Mouse (Mus musculus) stomach, postnatal 0 days (tissue): ENCODE data around the gene Prrt3. TPM values are rescaled to one million over a fixed set of nuclear protein-coding genes. Genes with fewer than 3 reads are reported as not detected.

Source experiments
- ATAC-seq: fragments of 200-750 bp; cut with Nextera tagmentation; 2 replicates; pipeline ENCODE4 v1.8.0; 2017; ENCODE audit not compliant: low FRiP score, low TSS enrichment
- DNase-seq: peaks from one replicate; pipeline ENCODE4 v3.0.0-alpha.2; 2016; ENCODE audit warnings: low spot score
- H3K27ac ChIP-seq: fragments of 300-500 bp; sonication (generic); replicated peaks from 2 replicates; pipeline ENCODE4 v1.5.1; 2014; ENCODE audit warnings: mild to moderate bottlenecking, control low read depth
- H3K27me3 ChIP-seq: fragments of 300-500 bp; sonication (generic); 2 replicates; pipeline ENCODE4 v1.6.1; 2014; ENCODE audit warnings: low read length; ENCODE audit not compliant: control insufficient read depth, insufficient read depth
- H3K36me3 ChIP-seq: fragments of 300-500 bp; sonication (generic); 2 replicates; pipeline ENCODE4 v1.6.1; 2014; ENCODE audit warnings: low read length, mixed read lengths; ENCODE audit not compliant: control insufficient read depth, insufficient read depth
- H3K4me1 ChIP-seq: fragments of 300-500 bp; sonication (generic); replicated peaks from 2 replicates; pipeline ENCODE4 v1.6.1; 2014; ENCODE audit warnings: antibody characterized with exemption; ENCODE audit not compliant: control insufficient read depth, insufficient read depth
- H3K4me2 ChIP-seq: fragments of 300-500 bp; sonication (generic); replicated peaks from 2 replicates; pipeline ENCODE4 v1.6.1; 2014; ENCODE audit warnings: low read depth, mild to moderate bottlenecking, control low read depth, moderate library complexity
- H3K4me3 ChIP-seq: fragments of 300-500 bp; sonication (generic); 2 replicates; pipeline ENCODE4 v1.5.1; 2014; ENCODE audit warnings: low read depth, low read length, control low read depth
- H3K9ac ChIP-seq: fragments of 300-500 bp; sonication (generic); 2 replicates; pipeline ENCODE4 v1.6.1; 2014; ENCODE audit warnings: mild to moderate bottlenecking, low read length, control low read depth, mixed read lengths
- H3K9me3 ChIP-seq: fragments of 300-500 bp; sonication (generic); 2 replicates; pipeline ENCODE4 v1.6.1; 2016; ENCODE audit warnings: low read length; ENCODE audit not compliant: control insufficient read depth
- CTCF ChIP-seq: IDR thresholded peaks from 2 replicates; pipeline ENCODE4 v1.5.1; 2016; ENCODE audit warnings: antibody characterized with exemption, low read depth, mild to moderate bottlenecking, moderate library complexity
- EP300 ChIP-seq: optimal IDR thresholded peaks from 2 replicates; pipeline ENCODE3; 2016; ENCODE audit warnings: antibody characterized with exemption
- WGBS: fragments of 180-500 bp; shearing (Covaris S2); extraction: QIAGEN DNeasy Blood & Tissue Kit; methylation state at CpG from one replicate; pipeline ENCODE4 v1.1.7; 2014; 5-methylcytosine and 5-hydroxymethylcytosine counted together
- polyA plus RNA-seq: library from polyadenylated mRNA; unstranded; fragments of >200 nt; fragmentation: Nextera tagmentation; extraction: Ambion mirVana; gene quantifications from 2 replicates; pipeline ENCODE4 v1.2.1, GENCODE M21; 2015

The Prrt3 gene
- polyA plus RNA-seq, 1 experiment from 2014 or later: 0.42 TPM

DNA sequence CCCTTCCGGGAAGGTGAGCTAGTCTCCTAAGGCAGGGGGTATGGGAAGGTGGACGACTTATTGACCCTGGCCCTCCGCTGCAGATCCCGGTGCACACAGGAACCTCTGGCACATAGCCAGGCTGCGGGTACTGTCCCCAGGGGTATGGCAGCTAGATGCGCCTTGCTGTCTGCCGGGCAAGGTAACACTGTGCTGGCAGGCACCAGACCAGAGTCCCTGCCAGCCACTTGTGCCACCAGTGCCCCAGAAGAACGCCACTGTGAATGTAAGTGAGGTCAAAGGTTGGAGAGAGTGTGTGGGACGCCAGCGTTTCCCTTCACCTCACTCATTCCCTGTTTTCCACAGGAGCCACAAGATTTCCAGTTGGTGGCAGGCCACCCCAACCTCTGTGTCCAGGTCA, 22.8 kb downstream of the Prrt3 start:
- H3K27me3 ChIP-seq: no peaks in the 10 kb centered on the region
- 82% methylated on average over 10 of the region's 10 CpGs for WGBS
- ATAC-seq: no peak
- no peak overlapping the region for H3K4me3 ChIP-seq
- no peaks in the 10 kb centered on the region for H3K36me3 ChIP-seq
- no peak for DNase-seq
- H3K4me2 ChIP-seq: no peak overlapping the region
- H3K4me1 ChIP-seq: 0 out of 2 replicates have a peak, but pooled peaks cover 2% of the 10 kb centered on the region
- no peak overlapping the region for H3K9ac ChIP-seq
- TF ChIP-seq CTCF (no peak), EP300 (no peak)
- H3K9me3 ChIP-seq: no peaks in the 10 kb centered on the region
- H3K27ac ChIP-seq: no peak overlapping the region; the same call in 1 of the 2 replicates

DNA sequence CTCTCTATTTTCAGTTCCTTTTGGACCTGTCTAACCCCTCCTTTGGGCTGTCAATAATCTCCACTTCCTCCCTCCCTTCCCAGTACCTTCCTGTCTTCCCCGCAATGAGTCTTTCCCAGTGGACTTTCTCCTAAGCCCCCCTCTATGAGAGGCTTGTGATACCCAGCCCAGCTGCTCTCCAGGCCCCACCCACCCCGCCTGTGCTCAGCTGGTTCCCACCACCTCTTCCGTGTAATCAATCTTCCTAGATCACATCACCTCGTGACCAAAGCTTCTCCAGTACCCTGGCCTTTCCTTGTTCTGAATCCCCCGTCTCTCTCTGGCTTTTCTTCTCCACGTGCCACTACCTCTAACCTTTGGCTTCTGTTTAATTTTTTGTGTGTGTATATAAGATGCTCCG, 24.4 kb downstream of the Prrt3 start:
- no peak overlapping the region for H3K4me3 ChIP-seq
- H3K27me3 ChIP-seq: no peaks in the 10 kb centered on the region
- H3K9me3 ChIP-seq: no peaks in the 10 kb centered on the region
- H3K27ac ChIP-seq: no peak overlapping the region
- ATAC-seq (no peak), DNase-seq (no peak)
- no peak overlapping the region for H3K9ac ChIP-seq
- 17% methylated on average over 7 of the region's 7 CpGs for WGBS
- TF ChIP-seq EP300 (no peak), CTCF (no peak)
- peaks cover 3% of the 10 kb centered on the region for H3K4me1 ChIP-seq
- H3K36me3 ChIP-seq: no peaks in the 10 kb centered on the region
- no peak overlapping the region for H3K4me2 ChIP-seq

DNA sequence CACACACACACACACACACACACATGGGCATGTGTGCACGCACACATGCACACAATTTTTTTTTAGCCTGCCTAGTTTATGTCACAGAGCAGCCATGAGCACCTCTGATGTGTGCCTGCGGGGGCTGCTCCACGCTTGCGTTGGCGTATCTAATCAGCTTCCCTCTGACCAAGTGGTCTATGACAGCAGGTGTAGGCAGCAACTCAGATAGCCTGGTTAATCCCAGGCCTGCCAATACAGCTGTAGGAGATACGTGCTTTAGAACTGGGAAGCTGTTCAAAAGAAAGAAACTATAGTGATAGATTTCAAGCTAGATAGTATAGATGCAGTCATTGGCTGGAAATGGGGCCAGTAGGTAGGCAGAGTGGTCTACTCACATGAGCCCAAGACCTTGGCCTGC, 28.0 kb downstream of the Prrt3 start:
- H3K4me1 ChIP-seq: peaks cover 8% of the 10 kb centered on the region
- no peaks in the 10 kb centered on the region for H3K9me3 ChIP-seq
- H3K9ac ChIP-seq: no peak overlapping the region
- H3K4me2 ChIP-seq: no peak overlapping the region
- TF ChIP-seq CTCF: no peak
- no peak for TF ChIP-seq EP300
- H3K36me3 ChIP-seq: no peaks in the 10 kb centered on the region
- H3K27me3 ChIP-seq: no peaks in the 10 kb centered on the region
- whole genome bisulfite sequencing: 86% methylated on average over 6 of the region's 6 CpGs
- ATAC-seq (no peak), DNase-seq (no peak)
- H3K4me3 ChIP-seq: no peak overlapping the region
- no peak overlapping the region for H3K27ac ChIP-seq

GRCm38 (mm10) chr6:113473246-113473645, 28.5 kb downstream of the Prrt3 start:
- TF ChIP-seq EP300 (no peak), CTCF (no peak)
- Histone ChIP-seq H3K36me3 (no peaks in the 10 kb centered on the region), H3K27ac (no peak overlapping the region), H3K9me3 (no peaks in the 10 kb centered on the region), H3K4me2 (no peak overlapping the region), H3K4me3 (no peak overlapping the region), H3K27me3 (no peaks in the 10 kb centered on the region), H3K9ac (no peak overlapping the region), H3K4me1 (peaks cover 8% of the 10 kb centered on the region)
- no peak for ATAC-seq
- DNase-seq: no peak
- WGBS: 43% methylated on average over 2 of the region's 2 CpGs

- TF ChIP-seq CTCF (peak; percentile 58), EP300 (no peak)
- H3K36me3 ChIP-seq: no peaks in the 10 kb centered on the region
- peak overlapping the region; percentile 94 for H3K27ac ChIP-seq
- WGBS: 43% methylated on average over 10 of the region's 10 CpGs
- peak overlapping the region; percentile 44 for H3K4me3 ChIP-seq
- H3K4me1 ChIP-seq: peaks cover 8% of the 10 kb centered on the region
- peak overlapping the region; percentile 73 for H3K9ac ChIP-seq
- peak; percentile 50 for ATAC-seq
- H3K27me3 ChIP-seq: no peaks in the 10 kb centered on the region
- DNase-seq: peak; percentile 69
- H3K9me3 ChIP-seq: no peaks in the 10 kb centered on the region
- peak overlapping the region; percentile 74 for H3K4me2 ChIP-seq
Observed at GRCm38 (mm10) chr6:113472061-113472460, 29.7 kb downstream of the Prrt3 start.

DNA sequence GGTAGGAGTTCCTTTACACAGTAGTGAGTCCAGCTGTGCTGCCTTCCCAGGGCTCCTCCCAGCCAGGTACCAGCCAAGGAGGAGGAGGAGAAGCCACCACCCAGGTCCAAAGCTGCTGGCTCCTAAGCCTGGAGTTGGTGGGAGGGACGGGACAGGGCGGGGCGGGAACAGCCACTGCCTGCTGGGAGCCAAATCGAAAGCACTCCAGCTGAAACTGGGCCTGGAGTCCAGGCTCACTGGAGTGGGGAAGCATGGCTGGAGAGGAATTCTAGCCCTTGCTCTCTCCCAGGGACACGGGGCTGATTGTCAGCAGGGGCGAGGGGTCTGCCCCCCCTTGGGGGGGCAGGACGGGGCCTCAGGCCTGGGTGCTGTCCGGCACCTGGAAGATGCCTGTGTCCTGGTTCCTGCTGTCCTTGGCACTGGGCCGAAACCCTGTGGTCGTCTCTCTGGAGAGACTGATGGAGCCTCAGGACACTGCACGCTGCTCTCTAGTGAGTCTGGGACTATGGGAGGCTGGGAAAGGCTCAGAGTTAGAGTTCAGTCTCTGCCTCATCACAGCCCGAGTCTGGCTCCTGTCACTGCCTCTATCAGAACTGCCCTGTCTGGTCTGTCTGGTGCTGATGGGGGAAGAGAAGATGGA, 30.3 kb downstream of the Prrt3 start, which contains the start of gene Il17rc:
Il17rc (plus strand) TSS at position 131 of the 640 bp plus-strand sequence.
- WGBS: 20% methylated on average over 11 of the region's 12 CpGs
- peak within 1 kb of the TSS; percentile 94 for H3K27ac ChIP-seq

More for the DNA sequence above, 30.3 kb downstream of the Prrt3 start, which contains the start of gene Il17rc:
- H3K4me2 ChIP-seq: peak within 1 kb of the TSS; percentile 74
- H3K4me3 ChIP-seq: peak within 1 kb of the TSS; percentile 44
- H3K4me1 ChIP-seq: peaks cover 8% of the 10 kb centered on the region
- DNase-seq: peak; percentile 91
- TF ChIP-seq CTCF: no peak
- TF ChIP-seq EP300: no peak
- no peaks in the 10 kb centered on the region for H3K9me3 ChIP-seq
- no peaks in the 10 kb centered on the region for H3K27me3 ChIP-seq
- H3K9ac ChIP-seq: peak within 1 kb of the TSS; percentile 73
- peak; percentile 79 for ATAC-seq
- no peaks in the 10 kb centered on the region for H3K36me3 ChIP-seq
